Mouse (Mus musculus) erythroblast, embryonic 14.5 days (primary cell): ENCODE data around the gene Wdr20.

Experiments
- GATA1 ChIP-seq: IDR thresholded peaks from 2 replicates; pipeline ENCODE4 v1.6.1; 2012; ENCODE audit warnings: low read length, inconsistent platforms, mixed read lengths
- TAL1 ChIP-seq: IDR thresholded peaks from 3 replicates; pipeline ENCODE4 v1.6.1; 2012; ENCODE audit warnings: low read length, inconsistent platforms, mixed read lengths

- TF ChIP-seq GATA1 (no peak; the same call in 1 of the 2 replicates), TAL1 (no peak)
Observed at GRCm38 (mm10) chr12:110737170-110738157, at the start of gene Wdr20.
